Mouse (Mus musculus): ENCODE measurements around the gene Prss32.
"Not testable (repeated sequence)": the region's sequence is repeated elsewhere in the genome, so short reads cannot be mapped to it uniquely, and the experiment has no call there.

The Prss32 gene

GRCm38 (mm10) chr17:23873884-23874856, 30.5 kb downstream of the Prss32 start:
- H3K9me3 ChIP-seq (ENCODE audit: low read length) = peaks cover 38% of the 10 kb centered on the region
- peak; percentile 57 for TF ChIP-seq CTCF (conservative IDR thresholded peaks at IDR 0.05; ENCODE audit: low read length)
- TF ChIP-seq NANOG (IDR thresholded peaks at IDR 0.05; ENCODE audit: borderline replicate concordance, low read length) = no peak
- no peaks in the 10 kb centered on the region for H3K4me1 ChIP-seq (replicated peaks; ENCODE audit: low read depth, low read length)
- H3K36me3 ChIP-seq (ENCODE audit: insufficient read depth, low read length) = no peaks in the 10 kb centered on the region
- H3K27me3 ChIP-seq (ENCODE audit: insufficient read depth, low read length) = peaks cover 2% of the 10 kb centered on the region
- H3K4me3 ChIP-seq (replicated peaks; ENCODE audit: low read length) = no peak overlapping the region

- Histone ChIP-seq H3K27me3 (ENCODE audit: insufficient read depth, low read length) (no peaks in the 10 kb centered on the region), H3K4me3 (replicated peaks; ENCODE audit: low read length) (no peak overlapping the region)
- TF ChIP-seq CTCF (conservative IDR thresholded peaks at IDR 0.05; ENCODE audit: low read length) (no peak), NANOG (IDR thresholded peaks at IDR 0.05; ENCODE audit: borderline replicate concordance, low read length) (no peak), POU5F1 (IDR thresholded peaks at IDR 0.05; ENCODE audit: borderline replicate concordance, low read length) (no peak)
Measured at GRCm38 (mm10) chr17:23876741-23877140, 33.1 kb downstream of the Prss32 start.

DNA sequence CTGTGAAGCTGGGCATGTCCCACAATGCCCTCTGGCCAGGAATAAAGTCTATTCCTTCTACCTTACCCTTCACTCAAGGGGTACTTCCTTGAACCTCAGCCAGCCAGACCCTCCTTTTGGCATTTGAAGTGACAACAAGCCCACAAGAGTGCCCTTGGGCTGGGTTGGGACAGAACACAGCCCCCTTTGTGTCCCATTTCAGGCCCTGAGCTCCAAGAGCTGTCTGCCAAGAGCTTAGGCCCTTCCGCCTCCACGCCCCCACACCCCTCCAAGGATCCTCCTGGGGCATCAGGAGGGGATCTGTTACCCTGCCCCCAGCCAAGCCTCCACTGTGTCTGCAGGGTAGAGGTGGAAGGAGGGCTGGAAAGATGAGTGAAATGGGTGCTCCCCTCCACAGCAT, 33.5 kb downstream of the Prss32 start:
- Histone ChIP-seq H3K4me1 (replicated peaks; ENCODE audit: low read depth, low read length) (no peaks in the 10 kb centered on the region), H3K36me3 (ENCODE audit: insufficient read depth, low read length) (no peaks in the 10 kb centered on the region), H3K27me3 (ENCODE audit: insufficient read depth, low read length) (no peaks in the 10 kb centered on the region), H3K9me3 (ENCODE audit: low read length) (peaks cover 38% of the 10 kb centered on the region), H3K4me3 (replicated peaks; ENCODE audit: low read length) (no peak overlapping the region)
- TF ChIP-seq NANOG (IDR thresholded peaks at IDR 0.05; ENCODE audit: borderline replicate concordance, low read length) (no peak), POU5F1 (IDR thresholded peaks at IDR 0.05; ENCODE audit: borderline replicate concordance, low read length) (no peak), CTCF (conservative IDR thresholded peaks at IDR 0.05; ENCODE audit: low read length) (no peak)

More at GRCm38 (mm10) chr17:23876741-23877140, 33.1 kb downstream of the Prss32 start:
- Histone ChIP-seq H3K36me3 (ENCODE audit: insufficient read depth, low read length) (no peaks in the 10 kb centered on the region), H3K4me1 (replicated peaks; ENCODE audit: low read depth, low read length) (no peaks in the 10 kb centered on the region), H3K9me3 (ENCODE audit: low read length) (peaks cover 38% of the 10 kb centered on the region)

DNA sequence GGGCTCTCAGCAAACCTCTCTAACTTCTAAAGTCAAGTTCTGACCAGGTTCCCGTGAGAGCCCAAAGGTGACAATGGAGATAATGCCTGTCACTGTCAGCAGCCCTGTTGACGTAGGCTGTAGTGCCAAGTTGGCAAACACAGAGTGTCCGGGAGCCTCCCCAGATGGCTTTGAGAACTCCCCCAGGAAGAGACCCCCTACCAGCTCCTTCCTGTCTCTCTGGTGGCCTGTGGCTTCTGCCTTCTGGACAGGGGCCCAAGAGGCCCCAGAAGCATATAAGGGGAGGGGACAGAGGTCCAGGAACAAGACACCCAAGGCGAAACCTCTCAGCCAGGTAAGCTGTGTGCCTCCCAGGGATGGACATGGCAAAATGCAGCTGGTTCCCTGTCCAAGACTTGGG, 36.9 kb downstream of the Prss32 start, which contains the start of the genes Dcpp1 and Dcpp2:
TSS of gene Dcpp1 (plus strand) at position 301 of the 400 bp plus-strand sequence.
TSS of gene Dcpp2 (plus strand) at position 305 of the 400 bp plus-strand sequence.
- not testable (repeated sequence) for H3K4me1 ChIP-seq (replicated peaks; ENCODE audit: low read depth, low read length); H3K36me3 ChIP-seq (ENCODE audit: insufficient read depth, low read length); H3K27me3 ChIP-seq (ENCODE audit: insufficient read depth, low read length); H3K4me3 ChIP-seq (replicated peaks; ENCODE audit: low read length)
- peaks cover 44% of the 10 kb centered on the region for H3K9me3 ChIP-seq (ENCODE audit: low read length)

Data from E14TG2a.4 (cell line).